Mouse (Mus musculus) heart, postnatal 0 days (tissue): ENCODE measurements around the gene Parp12. TPM values are rescaled to one million over a fixed set of nuclear protein-coding genes. Genes with fewer than 3 reads are reported as not detected.

Experiments
- ATAC-seq: fragments of 200-750 bp; cut with Nextera tagmentation; 2 replicates; pipeline ENCODE4 v1.8.0; 2017; ENCODE audit warnings: low read depth, moderate number of reproducible peaks, moderate library complexity; ENCODE audit not compliant: insufficient read depth
- DNase-seq: peaks from one replicate; pipeline ENCODE4 v3.0.0-alpha.2; 2016; ENCODE audit warnings: low spot score
- H3K27ac ChIP-seq: fragments of 300-500 bp; sonication (generic); 2 replicates; pipeline ENCODE4 v1.5.1; 2014; ENCODE audit warnings: low read depth, mild to moderate bottlenecking
- H3K27me3 ChIP-seq: fragments of 300-500 bp; sonication (generic); 2 replicates; pipeline ENCODE4 v1.6.1; 2014; ENCODE audit warnings: low read length, mixed read lengths; ENCODE audit not compliant: control insufficient read depth, insufficient read depth
- H3K36me3 ChIP-seq: fragments of 300-500 bp; sonication (generic); replicated peaks from 2 replicates; pipeline ENCODE4 v1.6.1; 2014; ENCODE audit warnings: low read length, mixed read lengths; ENCODE audit not compliant: control insufficient read depth, insufficient read depth
- H3K4me1 ChIP-seq: fragments of 300-500 bp; sonication (generic); 2 replicates; pipeline ENCODE4 v1.6.1; 2014; ENCODE audit warnings: antibody characterized with exemption; ENCODE audit not compliant: control insufficient read depth, insufficient read depth
- H3K4me2 ChIP-seq: fragments of 300-500 bp; sonication (generic); 2 replicates; pipeline ENCODE4 v1.6.1; 2014; ENCODE audit warnings: low read depth, mild to moderate bottlenecking, low read length, moderate library complexity
- H3K4me3 ChIP-seq: fragments of 300-500 bp; sonication (generic); 2 replicates; pipeline ENCODE4 v1.5.1; 2014; ENCODE audit warnings: low read depth, low read length
- H3K9ac ChIP-seq: fragments of 300-500 bp; sonication (generic); replicated peaks from 2 replicates; pipeline ENCODE4 v1.6.1; 2014; ENCODE audit warnings: low read depth, low read length, mixed read lengths
- H3K9me3 ChIP-seq: fragments of 300-500 bp; sonication (generic); replicated peaks from 2 replicates; pipeline ENCODE4 v1.6.1; 2016; ENCODE audit warnings: low read length; ENCODE audit not compliant: control insufficient read depth
- CTCF ChIP-seq: IDR thresholded peaks from 2 replicates; pipeline ENCODE4 v1.5.1; 2016; ENCODE audit warnings: antibody characterized with exemption, control low read depth, low read depth
- EP300 ChIP-seq: IDR thresholded peaks from 2 replicates; pipeline ENCODE4 v1.6.1; 2016; ENCODE audit warnings: antibody characterized with exemption, low read depth
- WGBS: fragments of 180-500 bp; shearing (Covaris S2); extraction: QIAGEN DNeasy Blood & Tissue Kit; methylation state at CpG from one replicate; pipeline ENCODE4 v1.1.7; 2014; 5-methylcytosine and 5-hydroxymethylcytosine counted together
- polyA plus RNA-seq: library from polyadenylated mRNA; unstranded; fragments of >200 nt; fragmentation: Nextera tagmentation; extraction: Ambion mirVana; gene quantifications from 2 replicates; pipeline ENCODE4 v1.2.1, GENCODE M21; 2015
- total RNA-seq: library from RNA; depleted of rRNA; stranded (reverse); fragments of >200 nt; gene quantifications from 2 replicates; pipeline ENCODE4 v1.2.3, GENCODE M21; 2014; ENCODE audit warnings: low replicate concordance; rRNA removed

The Parp12 gene
- 33.8 and 48.5 TPM in 2 replicates for total RNA-seq
- polyA plus RNA-seq = 8.0 and 10.0 TPM in 2 replicates

GRCm38 (mm10) chr6:39117584-39118455 is at the start of gene Parp12:
TSS of gene Parp12 (minus strand) at chr6:39118349.
- peaks cover 4% of the 10 kb centered on the region; the same call in 1 of the 2 replicates for H3K36me3 ChIP-seq
- peak within 1 kb of the TSS; percentile 86 for H3K9ac ChIP-seq
- ATAC-seq = peak; percentile 82
- H3K4me3 ChIP-seq = peak within 1 kb of the TSS; percentile 68
- peak within 1 kb of the TSS; percentile 74 for H3K4me2 ChIP-seq
- no peaks in the 10 kb centered on the region for H3K27me3 ChIP-seq
- H3K27ac ChIP-seq = peak within 1 kb of the TSS; percentile 73
- under 1% methylated on average over 98 of the region's 101 CpGs for WGBS
- peaks cover 13% of the 10 kb centered on the region for H3K4me1 ChIP-seq
- H3K9me3 ChIP-seq = no peaks in the 10 kb centered on the region
- no peak for TF ChIP-seq CTCF
- TF ChIP-seq EP300 = no peak
- peak; percentile 73 for DNase-seq

GRCm38 (mm10) chr6:39164891-39165290 is 46.7 kb upstream of the Parp12 start:
- 100% methylated on average over 1 of the region's 1 CpGs for WGBS
- Histone ChIP-seq H3K4me3 (no peak overlapping the region), H3K27ac (no peak overlapping the region), H3K4me2 (no peak overlapping the region), H3K27me3 (no peaks in the 10 kb centered on the region), H3K9ac (no peak overlapping the region), H3K9me3 (no peaks in the 10 kb centered on the region), H3K4me1 (no peaks in the 10 kb centered on the region), H3K36me3 (peaks cover 34% of the 10 kb centered on the region)
- DNase-seq = no peak
- no peak for ATAC-seq
- TF ChIP-seq EP300 = no peak
- TF ChIP-seq CTCF = no peak

GRCm38 (mm10) chr6:39161975-39162374 is 43.8 kb upstream of the Parp12 start:
- H3K4me3 ChIP-seq = no peak overlapping the region
- no peak overlapping the region for H3K4me2 ChIP-seq
- H3K27me3 ChIP-seq = no peaks in the 10 kb centered on the region
- H3K27ac ChIP-seq = no peak overlapping the region
- H3K4me1 ChIP-seq = no peaks in the 10 kb centered on the region
- no peak overlapping the region for H3K9ac ChIP-seq
- 93% methylated on average over 6 of the region's 6 CpGs for WGBS
- TF ChIP-seq CTCF = no peak
- no peaks in the 10 kb centered on the region for H3K9me3 ChIP-seq
- no peak for ATAC-seq
- peaks cover 23% of the 10 kb centered on the region for H3K36me3 ChIP-seq
- DNase-seq = no peak

- no peaks in the 10 kb centered on the region for H3K4me1 ChIP-seq
- DNase-seq (no peak), ATAC-seq (no peak)
- H3K27me3 ChIP-seq = no peaks in the 10 kb centered on the region
- H3K36me3 ChIP-seq = peaks cover 79% of the 10 kb centered on the region
- no peak overlapping the region for H3K9ac ChIP-seq
- no peak overlapping the region for H3K4me3 ChIP-seq
- H3K9me3 ChIP-seq = no peaks in the 10 kb centered on the region
- H3K27ac ChIP-seq = no peak overlapping the region
- no peak overlapping the region for H3K4me2 ChIP-seq
- 64% methylated on average over 6 of the region's 6 CpGs for WGBS
- TF ChIP-seq CTCF (peak; percentile 41), EP300 (no peak)
Observed at GRCm38 (mm10) chr6:39146041-39146440, 27.9 kb upstream of the Parp12 start.

- no peak for TF ChIP-seq CTCF
- TF ChIP-seq EP300 = no peak
- DNase-seq = no peak
- Histone ChIP-seq H3K4me3 (no peak overlapping the region), H3K4me1 (no peaks in the 10 kb centered on the region), H3K9ac (no peak overlapping the region), H3K36me3 (peaks cover 15% of the 10 kb centered on the region), H3K27me3 (no peaks in the 10 kb centered on the region), H3K27ac (no peak overlapping the region), H3K4me2 (no peak overlapping the region), H3K9me3 (no peaks in the 10 kb centered on the region)
- no peak for ATAC-seq
- WGBS = 69% methylated on average over 5 of the region's 5 CpGs
Observed at GRCm38 (mm10) chr6:39132556-39132955, 14.4 kb upstream of the Parp12 start.
